Comparison of ENCODE assay signal across 14 mouse cellular contexts in genomic region chr1:92634976-92635599, GRCm38 (mm10). TPM values are rescaled to one million over a fixed set of nuclear protein-coding genes. Genes with fewer than 3 reads are reported as not detected.
DNase-seq lines count a peak whose midpoint lies in the region; ATAC-seq and TF ChIP-seq lines count a peak whose summit lies in the region.
"Had no signal": no experiment of that assay in that cellular context is flagged by ENCODE, and none has a peak within 500 bp of the region (broad histone marks: within the 10 kb centered on the region; RNA-seq: fewer than 3 reads in every experiment).

No protein-coding gene starts in this region.

- H3K4me2 ChIP-seq in liver, postnatal 0 days (ENCODE audit: low read depth, low read length), result no peak overlapping the region
- no peak overlapping the region for H3K4me2 ChIP-seq in liver, embryonic 12.5 days
- H3K4me2 ChIP-seq in embryonic facial prominence, embryonic 14.5 days (ENCODE audit: low read depth, low read length), result no peak overlapping the region
- no peak overlapping the region for H3K4me2 ChIP-seq in hindbrain, embryonic 15.5 days
- H3K4me2 ChIP-seq in midbrain, postnatal 0 days (ENCODE audit: low read depth, low read length, poor library complexity, severe bottlenecking), result no peak overlapping the region
- H3K4me2 ChIP-seq: heart, embryonic 11.5 days had no signal

- H3K9me3 ChIP-seq in liver, postnatal 0 days (ENCODE audit: low read length), result no peaks in the 10 kb centered on the region
- H3K9me3 ChIP-seq in liver, embryonic 12.5 days (replicated peaks), result no peaks in the 10 kb centered on the region
- no peaks in the 10 kb centered on the region for H3K9me3 ChIP-seq in embryonic facial prominence, embryonic 14.5 days (ENCODE audit: control insufficient read depth, low read length)
- no peaks in the 10 kb centered on the region for H3K9me3 ChIP-seq in hindbrain, embryonic 15.5 days
- H3K9me3 ChIP-seq in midbrain, postnatal 0 days (ENCODE audit: low read length), result no peaks in the 10 kb centered on the region

- peaks cover 19% of the 10 kb centered on the region for H3K36me3 ChIP-seq in liver, postnatal 0 days (replicated peaks; ENCODE audit: insufficient read depth, low read length)
- peaks cover 45% of the 10 kb centered on the region for H3K36me3 ChIP-seq in liver, embryonic 12.5 days
- peaks cover 39% of the 10 kb centered on the region for H3K36me3 ChIP-seq in embryonic facial prominence, embryonic 14.5 days (ENCODE audit: control insufficient read depth, insufficient read depth, low read length)
- peaks cover 22% of the 10 kb centered on the region; the same call in 1 of the 2 replicates for H3K36me3 ChIP-seq in hindbrain, embryonic 15.5 days
- peaks cover 34% of the 10 kb centered on the region for H3K36me3 ChIP-seq in midbrain, postnatal 0 days (ENCODE audit: insufficient read depth, low read length)

- TF ChIP-seq EP300 in liver, postnatal 0 days (IDR thresholded peaks at IDR 0.05; ENCODE audit: low read depth), result no peak

- H3K4me3 ChIP-seq in liver, postnatal 0 days (ENCODE audit: low read depth, low read length), result no peak overlapping the region
- H3K4me3 ChIP-seq in liver, embryonic 12.5 days, result no peak overlapping the region
- H3K4me3 ChIP-seq in embryonic facial prominence, embryonic 14.5 days (ENCODE audit: low read depth, low read length), result no peak overlapping the region
- H3K4me3 ChIP-seq in hindbrain, embryonic 15.5 days, result no peak overlapping the region
- H3K4me3 ChIP-seq in midbrain, postnatal 0 days (ENCODE audit: low read depth, low read length), result no peak overlapping the region

- no peak for ATAC-seq in liver, postnatal 0 days
- ATAC-seq in liver, embryonic 12.5 days, result no peak
- ATAC-seq in embryonic facial prominence, embryonic 14.5 days (ENCODE audit: low read depth), result peak; percentile 74
- peak; percentile 73 for ATAC-seq in hindbrain, embryonic 15.5 days (ENCODE audit: low FRiP score, low read depth)
- no peak for ATAC-seq in midbrain, postnatal 0 days (ENCODE audit: low FRiP score)

- no peak for TF ChIP-seq CTCF in liver, postnatal 0 days (IDR thresholded peaks at IDR 0.05; ENCODE audit: low read depth)
- TF ChIP-seq CTCF in midbrain, postnatal 0 days (IDR thresholded peaks at IDR 0.05), result no peak

- no peak overlapping the region for H3K27ac ChIP-seq in liver, postnatal 0 days (ENCODE audit: low read depth)
- H3K27ac ChIP-seq in liver, embryonic 12.5 days, result no peak overlapping the region
- peak overlapping the region; percentile 22; the same call in 1 of the 2 replicates for H3K27ac ChIP-seq in embryonic facial prominence, embryonic 14.5 days (replicated peaks; ENCODE audit: low read depth, low read length)
- H3K27ac ChIP-seq in hindbrain, embryonic 15.5 days (replicated peaks), result peak overlapping the region; percentile 36; the same call in 1 of the 2 replicates
- H3K27ac ChIP-seq in midbrain, postnatal 0 days (ENCODE audit: low read depth, low read length), result no peak overlapping the region

- no peak overlapping the region for H3K9ac ChIP-seq in liver, postnatal 0 days (replicated peaks)
- H3K9ac ChIP-seq in liver, embryonic 12.5 days, result no peak overlapping the region
- H3K9ac ChIP-seq in embryonic facial prominence, embryonic 14.5 days (ENCODE audit: low read depth, low read length), result no peak overlapping the region
- no peak overlapping the region for H3K9ac ChIP-seq in hindbrain, embryonic 15.5 days
- no peak overlapping the region for H3K9ac ChIP-seq in midbrain, postnatal 0 days (replicated peaks; ENCODE audit: low read length, poor library complexity, severe bottlenecking)

- H3K4me1 ChIP-seq in liver, postnatal 0 days (ENCODE audit: insufficient read depth), result peaks cover 3% of the 10 kb centered on the region
- H3K4me1 ChIP-seq in liver, embryonic 12.5 days, result peaks cover 3% of the 10 kb centered on the region
- H3K4me1 ChIP-seq in embryonic facial prominence, embryonic 14.5 days (ENCODE audit: control insufficient read depth, insufficient read depth, low read length), result no peaks in the 10 kb centered on the region
- H3K4me1 ChIP-seq in hindbrain, embryonic 15.5 days (replicated peaks), result peaks cover 15% of the 10 kb centered on the region
- H3K4me1 ChIP-seq in midbrain, postnatal 0 days (ENCODE audit: insufficient read depth, low read length), result 0 out of 2 replicates have a peak, but pooled peaks cover 3% of the 10 kb centered on the region

- DNase-seq in liver, postnatal 0 days, result peak; percentile 9
- DNase-seq in embryonic facial prominence, embryonic 14.5 days (ENCODE audit: low spot score), result peak; percentile 57
- DNase-seq in midbrain, postnatal 0 days (ENCODE audit: low spot score), result peak; percentile 68
- no peak for DNase-seq in lung, postnatal 4 days
- DNase-seq in kidney, postnatal 4 days, result no peak
- no peak for DNase-seq in lung, postnatal 10 days
- DNase-seq: adrenal gland, adult 2 months; kidney, postnatal 25 days; lung, adult 2 months had no signal

- 84% methylated on average over 4 of the region's 4 CpGs for WGBS in liver, postnatal 0 days (ENCODE audit: insufficient replicate concordance)
- WGBS in liver, embryonic 12.5 days (ENCODE audit: insufficient replicate concordance), result 76% methylated on average over 4 of the region's 4 CpGs
- WGBS in embryonic facial prominence, embryonic 14.5 days, result 50% methylated on average over 4 of the region's 4 CpGs
- 45% methylated on average over 4 of the region's 4 CpGs for WGBS in hindbrain, embryonic 15.5 days
- WGBS in midbrain, postnatal 0 days, result 62% methylated on average over 4 of the region's 4 CpGs

- no peaks in the 10 kb centered on the region for H3K27me3 ChIP-seq in liver, postnatal 0 days (ENCODE audit: insufficient read depth, low read length)
- H3K27me3 ChIP-seq in liver, embryonic 12.5 days (replicated peaks), result peaks cover 4% of the 10 kb centered on the region; the same call in 1 of the 2 replicates
- no peaks in the 10 kb centered on the region for H3K27me3 ChIP-seq in embryonic facial prominence, embryonic 14.5 days (replicated peaks; ENCODE audit: control insufficient read depth, insufficient read depth, low read length)
- no peaks in the 10 kb centered on the region for H3K27me3 ChIP-seq in hindbrain, embryonic 15.5 days
- H3K27me3 ChIP-seq in midbrain, postnatal 0 days (ENCODE audit: insufficient read depth, low read length), result no peaks in the 10 kb centered on the region

RNA-seq across cellular contexts. Expression of gene Cops9, which starts 6.7 kb away (rescaled TPM):
- polyA plus RNA-seq in liver, postnatal 0 days (2015; fragmentation: Nextera tagmentation; extraction: Ambion mirVana), result 222 and 225 TPM in 2 replicates
- 216 and 232 TPM in 2 replicates for polyA plus RNA-seq in liver, embryonic 12.5 days (2016; fragmentation: Nextera tagmentation; extraction: Ambion mirVana)
- 425 and 478 TPM in 2 replicates for polyA plus RNA-seq in embryonic facial prominence, embryonic 14.5 days (2014; fragmentation: Nextera tagmentation; extraction: Ambion mirVana)
- 577 and 633 TPM in 2 replicates for polyA plus RNA-seq in hindbrain, embryonic 15.5 days (2015; fragmentation: Nextera tagmentation; extraction: Ambion mirVana)
- total RNA-seq in midbrain, postnatal 0 days (2014; rRNA removed), result 182 and 297 TPM in 2 replicates
- polyA plus RNA-seq in midbrain, postnatal 0 days (2015; fragmentation: Nextera tagmentation; extraction: Ambion mirVana), result 598 and 604 TPM in 2 replicates

RNA-seq across cellular contexts. Expression of gene Otos, which starts 13.6 kb away (rescaled TPM):
- 0.16 TPM in 1 of 2 replicates, not detected in the other for polyA plus RNA-seq in liver, postnatal 0 days (2015; fragmentation: Nextera tagmentation; extraction: Ambion mirVana)
- polyA plus RNA-seq in liver, embryonic 12.5 days (2016; fragmentation: Nextera tagmentation; extraction: Ambion mirVana), result 0.15 and 0.23 TPM in 2 replicates
- polyA plus RNA-seq in embryonic facial prominence, embryonic 14.5 days (2014; fragmentation: Nextera tagmentation; extraction: Ambion mirVana), result 0.12 and 0.51 TPM in 2 replicates
- polyA plus RNA-seq in hindbrain, embryonic 15.5 days (2015; fragmentation: Nextera tagmentation; extraction: Ambion mirVana), result 0.26 and 0.54 TPM in 2 replicates
- total RNA-seq in midbrain, postnatal 0 days (2014; rRNA removed), result not detected in 2 replicates
- 0.69 and 0.96 TPM in 2 replicates for polyA plus RNA-seq in midbrain, postnatal 0 days (2015; fragmentation: Nextera tagmentation; extraction: Ambion mirVana)
- total RNA-seq: adrenal gland, adult 2 months had no signal
- polyA plus RNA-seq: heart, embryonic 11.5 days; lung, adult 2 months had no signal

RNA-seq across cellular contexts. Expression of gene Olfr12, which starts 17.5 kb away (rescaled TPM):
- polyA plus RNA-seq in liver, postnatal 0 days (2015; fragmentation: Nextera tagmentation; extraction: Ambion mirVana), result not detected in 2 replicates
- polyA plus RNA-seq in liver, embryonic 12.5 days (2016; fragmentation: Nextera tagmentation; extraction: Ambion mirVana), result not detected in 2 replicates
- polyA plus RNA-seq in embryonic facial prominence, embryonic 14.5 days (2014; fragmentation: Nextera tagmentation; extraction: Ambion mirVana), result 0.07 TPM in 1 of 2 replicates, not detected in the other
- polyA plus RNA-seq in hindbrain, embryonic 15.5 days (2015; fragmentation: Nextera tagmentation; extraction: Ambion mirVana), result not detected in 2 replicates
- not detected in 2 replicates for total RNA-seq in midbrain, postnatal 0 days (2014; rRNA removed)
- not detected in 2 replicates for polyA plus RNA-seq in midbrain, postnatal 0 days (2015; fragmentation: Nextera tagmentation; extraction: Ambion mirVana)
- total RNA-seq: adrenal gland, adult 2 months; common myeloid progenitor, adult 5-6 weeks had no signal
- polyA plus RNA-seq: adrenal gland, adult 2 months; heart, embryonic 11.5 days; lung, adult 2 months; thymus, postnatal 0 days had no signal

RNA-seq across cellular contexts. Expression of gene Olfr1410, which starts 29.5 kb away (rescaled TPM):
- polyA plus RNA-seq in liver, postnatal 0 days (2015; fragmentation: Nextera tagmentation; extraction: Ambion mirVana), result not detected in 2 replicates
- polyA plus RNA-seq in liver, embryonic 12.5 days (2016; fragmentation: Nextera tagmentation; extraction: Ambion mirVana), result not detected in 2 replicates
- not detected in 2 replicates for polyA plus RNA-seq in embryonic facial prominence, embryonic 14.5 days (2014; fragmentation: Nextera tagmentation; extraction: Ambion mirVana)
- polyA plus RNA-seq in hindbrain, embryonic 15.5 days (2015; fragmentation: Nextera tagmentation; extraction: Ambion mirVana), result not detected in 2 replicates
- total RNA-seq in midbrain, postnatal 0 days (2014; rRNA removed), result not detected in 2 replicates
- not detected in 2 replicates for polyA plus RNA-seq in midbrain, postnatal 0 days (2015; fragmentation: Nextera tagmentation; extraction: Ambion mirVana)
- total RNA-seq: adrenal gland, adult 2 months; common myeloid progenitor, adult 5-6 weeks had no signal
- polyA plus RNA-seq: adrenal gland, adult 2 months; heart, embryonic 11.5 days; lung, adult 2 months; thymus, postnatal 0 days had no signal

RNA-seq across cellular contexts. Expression of gene Olfr1411, which starts 40.9 kb away (rescaled TPM):
- not detected in 2 replicates for polyA plus RNA-seq in liver, postnatal 0 days (2015; fragmentation: Nextera tagmentation; extraction: Ambion mirVana)
- polyA plus RNA-seq in liver, embryonic 12.5 days (2016; fragmentation: Nextera tagmentation; extraction: Ambion mirVana), result not detected in 2 replicates
- not detected in 2 replicates for polyA plus RNA-seq in embryonic facial prominence, embryonic 14.5 days (2014; fragmentation: Nextera tagmentation; extraction: Ambion mirVana)
- polyA plus RNA-seq in hindbrain, embryonic 15.5 days (2015; fragmentation: Nextera tagmentation; extraction: Ambion mirVana), result not detected in 2 replicates
- not detected in 2 replicates for total RNA-seq in midbrain, postnatal 0 days (2014; rRNA removed)
- not detected in 2 replicates for polyA plus RNA-seq in midbrain, postnatal 0 days (2015; fragmentation: Nextera tagmentation; extraction: Ambion mirVana)
- total RNA-seq: adrenal gland, adult 2 months; common myeloid progenitor, adult 5-6 weeks had no signal
- polyA plus RNA-seq: adrenal gland, adult 2 months; heart, embryonic 11.5 days; lung, adult 2 months; thymus, postnatal 0 days had no signal

Comparison
In these comparisons a context has a peak if more than half of its experiments do, and no peak if none do; other contexts are left out.
1. ATAC-seq: peak in embryonic facial prominence, embryonic 14.5 days (single experiment) and hindbrain, embryonic 15.5 days (single experiment); none in liver, postnatal 0 days (single experiment), liver, embryonic 12.5 days (single experiment) and midbrain, postnatal 0 days (single experiment).
2. DNase-seq: peak in liver, postnatal 0 days (single experiment), embryonic facial prominence, embryonic 14.5 days (single experiment) and midbrain, postnatal 0 days (single experiment); none in lung, postnatal 4 days (0 of 2), kidney, postnatal 4 days (0 of 2) and lung, postnatal 10 days (single experiment).
3. H3K27ac ChIP-seq: peak in embryonic facial prominence, embryonic 14.5 days (single experiment) and hindbrain, embryonic 15.5 days (single experiment); none in liver, postnatal 0 days (single experiment), liver, embryonic 12.5 days (single experiment) and midbrain, postnatal 0 days (single experiment).